ENCODE assay signal across 8 mouse cellular contexts in genomic region chr11:60046058-60046735, GRCm38 (mm10). TPM values are rescaled to one million over a fixed set of nuclear protein-coding genes. Genes with fewer than 3 reads are reported as not detected.
DNase-seq lines count a peak whose midpoint lies in the region; ATAC-seq and TF ChIP-seq lines count a peak whose summit lies in the region.

Pemt (minus strand) TSS chr11:60046489.

- peaks cover 0 to 6% of the 10 kb centered on the region in 2 experiments; a peak in 2 of 4 replicates for H3K36me3 ChIP-seq in MEL (ENCODE audit: control insufficient read depth in 1 of 2, insufficient read depth in 2 of 2, low read length in 2 of 2)
- no peaks in the 10 kb centered on the region for H3K36me3 ChIP-seq in forebrain, postnatal 0 days (ENCODE audit: insufficient read depth)
- no peaks in the 10 kb centered on the region for H3K36me3 ChIP-seq in lung, embryonic 15.5 days

- peak in 1 of 2 experiments; percentile 20; a peak in 2 of 4 replicates for TF ChIP-seq EP300 in MEL (IDR thresholded peaks at IDR 0.05; ENCODE audit: low read depth in 1 of 2, low read length in 2 of 2)

- ATAC-seq in forebrain, postnatal 0 days: peak; percentile 99
- ATAC-seq in lung, embryonic 15.5 days (ENCODE audit: borderline replicate concordance, extremely low read depth, low FRiP score, low TSS enrichment): peak; percentile 98

- H3K4me1 ChIP-seq in MEL (ENCODE audit: control insufficient read depth in 1 of 2, insufficient read depth in 2 of 2, low read length in 2 of 2): peaks cover 5 to 7% of the 10 kb centered on the region in 2 experiments
- peaks cover 6% of the 10 kb centered on the region; the same call in 1 of the 2 replicates for H3K4me1 ChIP-seq in cerebellum, adult 2 months (ENCODE audit: control insufficient read depth, insufficient read depth, low read length)
- H3K4me1 ChIP-seq in forebrain, postnatal 0 days (ENCODE audit: insufficient read depth): peaks cover 3% of the 10 kb centered on the region; the same call in 1 of the 2 replicates
- no peaks in the 10 kb centered on the region; the same call in 1 of the 2 replicates for H3K4me1 ChIP-seq in lung, embryonic 15.5 days

- peak; percentile 99 for DNase-seq in MEL (ENCODE audit: low read depth, low spot score)
- DNase-seq in cerebellum, adult 2 months: peak; percentile 96 to 97
- peak; percentile 98 for DNase-seq in forebrain, postnatal 0 days
- DNase-seq in heart, postnatal 4 days: peak; percentile 95
- peak; percentile 97 to 98 for DNase-seq in layer of hippocampus, adult 8-10 months (ENCODE audit: low spot score in 2 of 2)
- DNase-seq in ovary, adult 18-20 months (ENCODE audit: low spot score): peak; percentile 90
- DNase-seq in thymus, postnatal 0 days (ENCODE audit: low spot score): peak; percentile 97

- H3K27ac ChIP-seq in MEL (ENCODE audit: control insufficient read depth, low read depth, low read length): peak within 1 kb of the TSS; percentile 96
- H3K27ac ChIP-seq in cerebellum, adult 2 months (ENCODE audit: insufficient read depth, low read length): no peak within 1 kb of the TSS
- peak within 1 kb of the TSS; percentile 95 for H3K27ac ChIP-seq in forebrain, postnatal 0 days (ENCODE audit: low read depth, low read length)
- peak within 1 kb of the TSS; percentile 90 for H3K27ac ChIP-seq in lung, embryonic 15.5 days

- no peaks in the 10 kb centered on the region; a peak in 2 of 4 replicates for H3K27me3 ChIP-seq in MEL (ENCODE audit: control insufficient read depth in 1 of 2, insufficient read depth in 2 of 2, low read length in 2 of 2)
- H3K27me3 ChIP-seq in cerebellum, adult 2 months (ENCODE audit: control insufficient read depth, insufficient read depth, low read length): no peaks in the 10 kb centered on the region
- H3K27me3 ChIP-seq in forebrain, postnatal 0 days (ENCODE audit: insufficient read depth, low read length): no peaks in the 10 kb centered on the region
- H3K27me3 ChIP-seq in lung, embryonic 15.5 days: no peaks in the 10 kb centered on the region

- H3K9ac ChIP-seq in MEL (ENCODE audit: control insufficient read depth, low read depth, low read length, poor library complexity, severe bottlenecking): peak within 1 kb of the TSS; percentile 89
- peak within 1 kb of the TSS; percentile 77 for H3K9ac ChIP-seq in forebrain, postnatal 0 days
- H3K9ac ChIP-seq in lung, embryonic 15.5 days: peak within 1 kb of the TSS; percentile 62

- peak within 1 kb of the TSS; percentile 57 for H3K4me2 ChIP-seq in forebrain, postnatal 0 days (ENCODE audit: low read depth)
- H3K4me2 ChIP-seq in lung, embryonic 15.5 days: peak within 1 kb of the TSS; percentile 78

- WGBS in cerebellum, adult 2 months: under 1% methylated on average over 44 of the region's 44 CpGs
- WGBS in forebrain, postnatal 0 days: under 1% methylated on average over 44 of the region's 44 CpGs
- WGBS in lung, embryonic 15.5 days: under 1% methylated on average over 44 of the region's 44 CpGs

- H3K4me3 ChIP-seq in MEL (ENCODE audit: control insufficient read depth in 1 of 2, insufficient read depth in 1 of 2, low read depth in 2 of 2, low read length in 2 of 2): peak within 1 kb of the TSS; percentile 73 to 88
- H3K4me3 ChIP-seq in cerebellum, adult 2 months (replicated peaks; ENCODE audit: insufficient read depth, low read depth, low read length): peak within 1 kb of the TSS; percentile 93
- peak within 1 kb of the TSS; percentile 60 for H3K4me3 ChIP-seq in forebrain, postnatal 0 days (ENCODE audit: low read depth, low read length)
- H3K4me3 ChIP-seq in lung, embryonic 15.5 days: peak within 1 kb of the TSS; percentile 65

- TF ChIP-seq RAD21 in MEL (IDR thresholded peaks at IDR 0.05; ENCODE audit: low read depth, low read length): no peak

- TF ChIP-seq POLR2A in MEL (IDR thresholded peaks at IDR 0.05; ENCODE audit: control insufficient read depth in 1 of 2, insufficient read depth in 1 of 2, low read depth in 1 of 2, low read length in 2 of 2, poor library complexity in 1 of 2): peak; percentile 59 to 94
- TF ChIP-seq POLR2A in cerebellum, adult 2 months (IDR thresholded peaks at IDR 0.05; ENCODE audit: borderline replicate concordance, insufficient read depth, low read length): peak; percentile 29; the same call in 1 of the 2 replicates

- TF ChIP-seq CTCF in MEL (IDR thresholded peaks at IDR 0.05 in 2 of 3, conservative IDR thresholded peaks at IDR 0.05 in 1 of 3; ENCODE audit: control insufficient read depth in 1 of 3, insufficient read depth in 1 of 3, low read depth in 2 of 3, low read length in 3 of 3, poor library complexity in 1 of 3, severe bottlenecking in 1 of 3): peak; percentile 46 to 63 (median 47); a peak in 5 of 6 replicates
- peak; percentile 42; the same call in 1 of the 2 replicates for TF ChIP-seq CTCF in cerebellum, adult 2 months (IDR thresholded peaks at IDR 0.05; ENCODE audit: borderline replicate concordance, insufficient read depth, low read depth, low read length)
- TF ChIP-seq CTCF in forebrain, postnatal 0 days (IDR thresholded peaks at IDR 0.05; ENCODE audit: low read depth): peak; percentile 71

- peaks cover 2% of the 10 kb centered on the region; the same call in 1 of the 2 replicates for H3K79me2 ChIP-seq in MEL (ENCODE audit: control insufficient read depth, insufficient read depth, low read length, poor library complexity)

- no peaks in the 10 kb centered on the region for H3K9me3 ChIP-seq in MEL (replicated peaks; ENCODE audit: insufficient read depth, low read length)
- H3K9me3 ChIP-seq in forebrain, postnatal 0 days (ENCODE audit: low read length): no peaks in the 10 kb centered on the region
- H3K9me3 ChIP-seq in lung, embryonic 15.5 days: no peaks in the 10 kb centered on the region

TF ChIP-seq in MEL, 35 proteins besides CTCF, POLR2A, EP300 and RAD21:
- TF ChIP-seq SIN3A (IDR thresholded peaks at IDR 0.05; ENCODE audit: low read length) (peak; percentile 94), USF1 (IDR thresholded peaks at IDR 0.05; ENCODE audit: low read depth, low read length) (peak; percentile 73), NELFE (IDR thresholded peaks at IDR 0.05; ENCODE audit: low read depth, low read length) (peak; percentile 85), E2F4 (IDR thresholded peaks at IDR 0.05; ENCODE audit: borderline replicate concordance, low read depth, low read length) (0 out of 2 replicates have a peak, but pooled peaks have one; percentile 40), TAL1 (IDR thresholded peaks at IDR 0.05; ENCODE audit: low read length) (no peak), UBTF (IDR thresholded peaks at IDR 0.05; ENCODE audit: borderline replicate concordance, insufficient read depth, low read depth, low read length) (peak; percentile 77; the same call in 1 of the 2 replicates), HCFC1 (IDR thresholded peaks at IDR 0.05; ENCODE audit: low read depth, low read length) (peak; percentile 99), USF2 (IDR thresholded peaks at IDR 0.05; ENCODE audit: borderline replicate concordance in 1 of 2, insufficient read depth in 1 of 2, low read depth in 1 of 2, low read length in 2 of 2) (no peak), NRF1 (IDR thresholded peaks at IDR 0.05; ENCODE audit: insufficient read depth, low read depth, low read length, poor library complexity, severe bottlenecking) (peak; percentile 70), KAT2A (conservative IDR thresholded peaks at IDR 0.05; ENCODE audit: low read depth, low read length) (peak; percentile 97), MEF2A (IDR thresholded peaks at IDR 0.05; ENCODE audit: extremely low read depth, insufficient replicate concordance, low read depth, low read length, poor library complexity, severe bottlenecking) (no peak), ETS1 (IDR thresholded peaks at IDR 0.05; ENCODE audit: low read depth, low read length) (peak; percentile 62; the same call in 1 of the 2 replicates), MYB (IDR thresholded peaks at IDR 0.05; ENCODE audit: low read depth, low read length) (no peak), ELF1 (IDR thresholded peaks at IDR 0.05; ENCODE audit: low read depth, low read length) (peak; percentile 83), POLR2AphosphoS2 (IDR thresholded peaks at IDR 0.05; ENCODE audit: low read length) (peak; percentile 74; the same call in 1 of the 2 replicates), MAX (IDR thresholded peaks at IDR 0.05; ENCODE audit: low read length) (peak; percentile 99), ZMIZ1 (IDR thresholded peaks at IDR 0.05; ENCODE audit: low read depth, low read length) (peak; percentile 81), TBP (IDR thresholded peaks at IDR 0.05; ENCODE audit: low read depth, low read length) (peak; percentile 65), MAZ (IDR thresholded peaks at IDR 0.05; ENCODE audit: low read depth, low read length) (peak; percentile 84), GATA1 (IDR thresholded peaks at IDR 0.05; ENCODE audit: low read depth, low read length) (peak; percentile 94), MXI1 (IDR thresholded peaks at IDR 0.05; ENCODE audit: low read depth, low read length) (peak; percentile 99), TCF12 (IDR thresholded peaks at IDR 0.05; ENCODE audit: low read depth, low read length) (peak; percentile 48), MYC (IDR thresholded peaks at IDR 0.05; ENCODE audit: low read depth, low read length) (peak; percentile 100), ZNF384 (IDR thresholded peaks at IDR 0.05; ENCODE audit: low read depth, low read length) (no peak)

RNA-seq across cellular contexts. Expression of gene Pemt, which starts in this region (rescaled TPM):
- total RNA-seq in MEL (2012; rRNA removed): 20.0 and 27.9 TPM in 2 replicates
- 10 to 100 TPM in 1 of 2 experiments, not detected in 1; 26.1 TPM for polyA plus RNA-seq in MEL (2012; ENCODE audit: insufficient read depth in 1 of 2, insufficient read length in 2 of 2, low read depth in 1 of 2, low replicate concordance in 2 of 2, missing spikeins in 1 of 2)
- 6.8 and 7.5 TPM in 2 replicates for polyA plus RNA-seq in cerebellum, adult 2 months (2012; rRNA removed)
- total RNA-seq in forebrain, postnatal 0 days (2014; rRNA removed): 7.9 and 16.2 TPM in 2 replicates
- 14.2 and 14.4 TPM in 2 replicates for polyA plus RNA-seq in forebrain, postnatal 0 days (2015; fragmentation: Nextera tagmentation; extraction: Ambion mirVana)
- total RNA-seq in heart, postnatal 4 days (2021): 1 to 10 TPM; 2.3 to 2.9 TPM
- total RNA-seq in layer of hippocampus, adult 8-10 months (2022): 1 to 10 TPM; 3.0 to 7.8 (median 6.2) TPM
- polyA plus RNA-seq in lung, embryonic 15.5 days (2015; fragmentation: Nextera tagmentation; extraction: Ambion mirVana): 6.7 and 8.1 TPM in 2 replicates
- polyA plus RNA-seq in thymus, postnatal 0 days (2015; fragmentation: Nextera tagmentation; extraction: Ambion mirVana): 7.0 and 9.2 TPM in 2 replicates
